Mouse (Mus musculus) hindbrain, embryonic 11.5 days (tissue): ENCODE results near the gene Slc25a51. TPM values are rescaled to one million over a fixed set of nuclear protein-coding genes. Genes with fewer than 3 reads are reported as not detected.

Experiments used
- ATAC-seq: fragments of 200-750 bp; cut with Nextera tagmentation; 2 replicates; pipeline ENCODE4 v1.8.0; 2017; ENCODE audit warnings: mild to moderate bottlenecking, moderate TSS enrichment, moderate library complexity; ENCODE audit not compliant: low FRiP score
- DNase-seq: peaks from one replicate; pipeline ENCODE4 v3.0.0-alpha.2; 2015; ENCODE audit warnings: low spot score
- H3K27ac ChIP-seq: fragments of 300-500 bp; sonication (generic); 2 replicates; pipeline ENCODE4 v1.5.1; 2014; ENCODE audit warnings: mild to moderate bottlenecking, low read depth, low read length
- H3K27me3 ChIP-seq: fragments of 300-500 bp; sonication (generic); 2 replicates; pipeline ENCODE4 v1.6.1; 2014; ENCODE audit warnings: mild to moderate bottlenecking, low read length, moderate library complexity, mixed read lengths; ENCODE audit not compliant: control insufficient read depth, insufficient read depth
- H3K36me3 ChIP-seq: fragments of 300-500 bp; sonication (generic); 2 replicates; pipeline ENCODE4 v1.6.1; 2014; ENCODE audit warnings: mild to moderate bottlenecking, low read length, moderate library complexity, mixed read lengths; ENCODE audit not compliant: control insufficient read depth, insufficient read depth
- H3K4me1 ChIP-seq: fragments of 300-500 bp; sonication (generic); replicated peaks from 2 replicates; pipeline ENCODE4 v1.6.1; 2014; ENCODE audit warnings: low read length, mixed read lengths; ENCODE audit not compliant: control insufficient read depth, insufficient read depth
- H3K4me2 ChIP-seq: fragments of 300-500 bp; sonication (generic); replicated peaks from 2 replicates; pipeline ENCODE4 v1.6.1; 2014; ENCODE audit warnings: mild to moderate bottlenecking, low read depth, low read length
- H3K4me3 ChIP-seq: fragments of 300-500 bp; sonication (generic); 2 replicates; pipeline ENCODE4 v1.5.1; 2014; ENCODE audit warnings: low read depth, low read length
- H3K9ac ChIP-seq: fragments of 300-500 bp; sonication (generic); 2 replicates; pipeline ENCODE4 v1.6.1; 2014; ENCODE audit warnings: low read depth, low read length
- H3K9me3 ChIP-seq: fragments of 300-500 bp; sonication (generic); 2 replicates; pipeline ENCODE4 v1.6.1; 2016; ENCODE audit warnings: low read length; ENCODE audit not compliant: control insufficient read depth
- WGBS: fragments of 180-500 bp; shearing (Covaris S2); extraction: QIAGEN DNeasy Blood & Tissue Kit; methylation state at CpG from one replicate; pipeline ENCODE4 v1.1.7; 2014; 5-methylcytosine and 5-hydroxymethylcytosine counted together
- polyA plus RNA-seq: library from polyadenylated mRNA; unstranded; fragments of >200 nt; fragmentation: Nextera tagmentation; extraction: Ambion mirVana; gene quantifications from 2 replicates; pipeline ENCODE4 v1.2.1, GENCODE M21; 2014

The Slc25a51 gene
- polyA plus RNA-seq, 1 experiment from 2014 or later = 73.3 TPM

- peak; percentile 77 for DNase-seq
- Histone ChIP-seq H3K4me3 (peak overlapping the region; percentile 88), H3K9ac (peak overlapping the region; percentile 93), H3K4me1 (no peaks in the 10 kb centered on the region), H3K27me3 (no peaks in the 10 kb centered on the region), H3K4me2 (peak overlapping the region; percentile 78), H3K36me3 (no peaks in the 10 kb centered on the region), H3K9me3 (no peaks in the 10 kb centered on the region), H3K27ac (peak overlapping the region; percentile 93)
- peak; percentile 28; the same call in 1 of the 2 replicates for ATAC-seq
- WGBS = 2% methylated on average over 10 of the region's 10 CpGs
These were observed 704 bp upstream of the Slc25a51 start for GRCm38 (mm10) chr4:45409270-45409669.

GRCm38 (mm10) chr4:45407703-45408334 lies 747 bp downstream of the Slc25a51 start:
- H3K27ac ChIP-seq = peak overlapping the region; percentile 93
- peaks cover 5% of the 10 kb centered on the region; the same call in 1 of the 2 replicates for H3K36me3 ChIP-seq
- peak overlapping the region; percentile 78 for H3K4me2 ChIP-seq
- peak; percentile 58 for DNase-seq
- no peaks in the 10 kb centered on the region for H3K4me1 ChIP-seq
- H3K9ac ChIP-seq = peak overlapping the region; percentile 93
- peak overlapping the region; percentile 88 for H3K4me3 ChIP-seq
- ATAC-seq = no peak; the same call in 1 of the 2 replicates
- H3K9me3 ChIP-seq = no peaks in the 10 kb centered on the region
- H3K27me3 ChIP-seq = no peaks in the 10 kb centered on the region
- WGBS = 2% methylated on average over 19 of the region's 19 CpGs

GRCm38 (mm10) chr4:45407001-45407702 lies 1.4 kb downstream of the Slc25a51 start:
- no peaks in the 10 kb centered on the region for H3K9me3 ChIP-seq
- H3K27ac ChIP-seq = no peak overlapping the region
- peak overlapping the region; percentile 78 for H3K4me2 ChIP-seq
- peak overlapping the region; percentile 88 for H3K4me3 ChIP-seq
- H3K9ac ChIP-seq = peak overlapping the region; percentile 93
- H3K36me3 ChIP-seq = peaks cover 8% of the 10 kb centered on the region; the same call in 1 of the 2 replicates
- no peaks in the 10 kb centered on the region for H3K27me3 ChIP-seq
- 77% methylated on average over 5 of the region's 5 CpGs for WGBS
- DNase-seq (no peak), ATAC-seq (no peak)
- no peaks in the 10 kb centered on the region for H3K4me1 ChIP-seq

- no peaks in the 10 kb centered on the region for H3K9me3 ChIP-seq
- 73% methylated on average over 7 of the region's 7 CpGs for WGBS
- H3K9ac ChIP-seq = peak overlapping the region; percentile 42; the same call in 1 of the 2 replicates
- H3K4me1 ChIP-seq = no peaks in the 10 kb centered on the region
- no peak for ATAC-seq
- H3K4me3 ChIP-seq = no peak overlapping the region
- H3K4me2 ChIP-seq = peak overlapping the region; percentile 23; the same call in 1 of the 2 replicates
- no peak for DNase-seq
- H3K36me3 ChIP-seq = peaks cover 10% of the 10 kb centered on the region; the same call in 1 of the 2 replicates
- no peaks in the 10 kb centered on the region for H3K27me3 ChIP-seq
- no peak overlapping the region for H3K27ac ChIP-seq
These were observed 2.2 kb downstream of the Slc25a51 start for GRCm38 (mm10) chr4:45406397-45406796.

GRCm38 (mm10) chr4:45405315-45405714 lies 3.3 kb downstream of the Slc25a51 start:
- Histone ChIP-seq H3K4me1 (no peaks in the 10 kb centered on the region), H3K27ac (no peak overlapping the region), H3K27me3 (no peaks in the 10 kb centered on the region), H3K36me3 (peaks cover 10% of the 10 kb centered on the region; the same call in 1 of the 2 replicates), H3K9me3 (no peaks in the 10 kb centered on the region), H3K4me3 (no peak overlapping the region), H3K4me2 (no peak overlapping the region), H3K9ac (no peak overlapping the region)
- WGBS = 62% methylated on average over 7 of the region's 7 CpGs
- DNase-seq (no peak), ATAC-seq (no peak)

- Histone ChIP-seq H3K4me2 (no peak overlapping the region), H3K4me1 (no peaks in the 10 kb centered on the region), H3K9me3 (no peaks in the 10 kb centered on the region), H3K9ac (no peak overlapping the region), H3K4me3 (no peak overlapping the region), H3K36me3 (peaks cover 10% of the 10 kb centered on the region; the same call in 1 of the 2 replicates), H3K27me3 (no peaks in the 10 kb centered on the region), H3K27ac (no peak overlapping the region)
- no peak for ATAC-seq
- WGBS = 93% methylated on average over 7 of the region's 7 CpGs
- no peak for DNase-seq
These were observed 4.5 kb downstream of the Slc25a51 start for GRCm38 (mm10) chr4:45404086-45404485.

GRCm38 (mm10) chr4:45403499-45403878 lies 5.1 kb downstream of the Slc25a51 start:
- no peaks in the 10 kb centered on the region for H3K9me3 ChIP-seq
- no peak for DNase-seq
- H3K27ac ChIP-seq = no peak overlapping the region
- no peaks in the 10 kb centered on the region for H3K27me3 ChIP-seq
- H3K36me3 ChIP-seq = peaks cover 12% of the 10 kb centered on the region; the same call in 1 of the 2 replicates
- no peak overlapping the region for H3K9ac ChIP-seq
- no peaks in the 10 kb centered on the region for H3K4me1 ChIP-seq
- ATAC-seq = no peak
- no peak overlapping the region for H3K4me2 ChIP-seq
- H3K4me3 ChIP-seq = no peak overlapping the region
- 89% methylated on average over 7 of the region's 7 CpGs for WGBS

GRCm38 (mm10) chr4:45402878-45403498 lies 5.6 kb downstream of the Slc25a51 start:
- H3K36me3 ChIP-seq = peaks cover 12% of the 10 kb centered on the region; the same call in 1 of the 2 replicates
- 90% methylated on average over 7 of the region's 7 CpGs for whole genome bisulfite sequencing
- H3K27ac ChIP-seq = no peak overlapping the region

More at GRCm38 (mm10) chr4:45402878-45403498, 5.6 kb downstream of the Slc25a51 start:
- Histone ChIP-seq H3K4me2 (no peak overlapping the region), H3K27me3 (no peaks in the 10 kb centered on the region), H3K4me1 (no peaks in the 10 kb centered on the region), H3K4me3 (no peak overlapping the region), H3K9ac (no peak overlapping the region), H3K9me3 (no peaks in the 10 kb centered on the region)
- no peak for ATAC-seq
- no peak for DNase-seq
